Mouse (Mus musculus) CD4-positive helper T cell, adult 2 months (primary cell): ENCODE measurements around the gene Thy1.
A peak's percentile ranks its signal among the peaks of the same experiment; 100 is the strongest.

ENCODE experiments used
- DNase-seq: peaks from one replicate; pipeline ENCODE4 v3.0.0-alpha.2; 2012; ENCODE audit warnings: low read depth, missing footprints, low spot score

Gene Thy1

DNA sequence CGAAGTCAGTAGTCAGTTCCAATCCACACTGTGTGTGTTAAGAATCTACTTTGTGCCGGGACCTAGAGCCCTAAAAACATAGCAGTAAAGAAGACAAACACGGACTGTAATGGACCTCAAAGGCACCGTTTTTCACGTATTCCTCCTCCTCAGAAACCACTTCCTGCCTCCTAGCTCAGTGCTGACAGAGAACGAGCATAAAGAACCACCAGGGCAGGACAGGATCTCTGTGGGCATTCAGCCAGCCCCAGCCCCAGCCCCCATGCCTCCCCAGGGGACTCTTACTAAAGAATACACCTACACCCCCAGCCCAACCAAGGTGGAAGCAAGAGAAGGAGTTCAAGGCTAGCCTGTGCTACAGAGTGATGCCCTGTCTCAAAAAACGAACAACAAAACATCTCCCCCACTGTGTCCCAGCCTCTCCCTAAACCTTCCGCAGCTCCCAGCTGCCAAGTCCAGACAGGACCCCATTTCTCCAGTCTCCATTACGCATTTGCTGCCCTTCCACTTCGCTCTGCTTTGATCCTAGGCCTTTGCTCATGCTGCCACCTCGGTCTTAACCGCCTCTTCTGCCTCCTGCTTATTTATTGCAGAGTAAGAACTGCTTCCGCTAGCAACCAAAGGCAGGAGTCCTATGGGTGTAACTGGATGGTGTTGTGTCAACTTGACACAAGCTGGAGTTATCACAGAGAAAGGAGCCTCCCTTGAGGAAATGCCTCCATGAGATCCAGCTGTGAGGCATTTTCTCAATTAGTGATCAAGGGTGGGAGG is 9.0 kb upstream of the Thy1 start:
- DNase-seq = peak; percentile 87

DNA sequence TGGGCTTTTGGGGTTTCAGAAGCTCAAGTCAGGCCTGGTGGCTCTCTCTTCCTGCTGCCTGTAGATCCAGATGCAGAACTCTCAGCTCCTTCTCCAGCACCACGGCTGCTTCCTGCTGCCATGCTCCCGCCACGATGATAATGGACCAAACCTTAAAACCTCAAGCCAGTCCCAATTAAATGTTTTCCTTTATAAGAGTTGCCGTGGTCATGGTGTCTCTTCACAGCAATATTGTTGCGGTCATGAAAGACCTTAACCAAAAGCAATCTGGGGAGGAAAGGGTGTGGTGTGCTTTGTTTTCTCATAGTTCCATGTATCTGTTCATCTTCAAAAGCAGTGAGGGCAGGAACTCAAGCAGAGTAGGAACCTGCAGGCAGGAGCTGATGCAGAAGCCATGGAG is 6.1 kb upstream of the Thy1 start:
- DNase-seq = peak; percentile 69

DNA sequence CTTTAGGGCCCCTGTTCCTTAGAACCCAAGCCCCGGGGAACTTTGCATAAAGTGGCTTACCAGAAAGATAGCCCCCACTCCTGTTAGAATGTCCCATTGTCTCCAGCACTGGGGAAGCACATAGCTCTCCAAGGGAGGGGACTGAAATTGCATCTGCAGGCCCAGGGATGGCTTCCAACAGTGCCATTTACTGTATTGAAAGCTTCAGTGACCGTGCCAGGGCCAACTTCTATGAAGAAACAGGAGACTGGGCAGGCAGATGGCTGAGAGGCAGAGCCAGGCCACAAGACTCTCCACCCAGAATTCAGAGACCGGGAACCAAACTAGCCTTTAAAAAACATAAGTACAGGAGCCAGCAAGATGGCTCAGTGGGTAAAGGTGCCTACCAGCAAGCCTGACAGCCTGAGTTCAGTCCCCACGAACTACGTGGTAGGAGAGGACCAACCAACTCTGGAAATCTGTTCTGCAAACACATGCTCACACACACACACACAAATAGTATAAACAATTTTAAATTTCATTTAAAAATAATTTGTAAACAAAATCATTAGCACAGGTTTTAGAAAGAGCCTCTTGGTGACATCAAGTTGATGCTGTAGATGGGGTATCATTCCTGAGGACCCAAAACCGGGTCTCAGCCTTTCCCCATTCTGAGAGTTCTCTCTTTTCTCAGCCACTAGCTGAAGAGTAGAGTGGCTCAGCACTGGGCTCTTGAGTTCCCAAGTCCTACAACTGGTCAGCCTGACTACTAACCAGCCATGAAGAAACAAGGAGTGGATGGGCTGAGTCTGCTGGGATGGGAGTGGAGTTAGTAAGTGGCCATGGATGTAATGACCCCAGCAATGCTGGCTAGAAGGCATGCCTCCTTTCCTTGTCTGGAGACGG is 1.4 kb upstream of the Thy1 start:
- DNase-seq = no peak

DNA sequence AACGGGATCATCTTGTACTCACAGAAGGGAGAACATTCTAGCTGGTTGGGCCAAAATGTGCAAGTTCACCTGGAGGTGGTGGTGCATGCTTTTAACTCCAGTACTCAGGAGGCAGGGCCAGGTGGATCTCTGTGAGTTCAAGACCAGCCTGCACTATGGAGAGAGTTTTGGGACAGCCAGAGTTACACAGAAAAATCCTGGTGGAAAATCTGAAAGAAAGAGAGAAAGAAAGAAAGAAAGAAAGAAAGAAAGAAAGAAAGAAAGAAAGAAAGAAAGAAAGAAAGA is 846 bp upstream of the Thy1 start:
- no peak for DNase-seq

DNA sequence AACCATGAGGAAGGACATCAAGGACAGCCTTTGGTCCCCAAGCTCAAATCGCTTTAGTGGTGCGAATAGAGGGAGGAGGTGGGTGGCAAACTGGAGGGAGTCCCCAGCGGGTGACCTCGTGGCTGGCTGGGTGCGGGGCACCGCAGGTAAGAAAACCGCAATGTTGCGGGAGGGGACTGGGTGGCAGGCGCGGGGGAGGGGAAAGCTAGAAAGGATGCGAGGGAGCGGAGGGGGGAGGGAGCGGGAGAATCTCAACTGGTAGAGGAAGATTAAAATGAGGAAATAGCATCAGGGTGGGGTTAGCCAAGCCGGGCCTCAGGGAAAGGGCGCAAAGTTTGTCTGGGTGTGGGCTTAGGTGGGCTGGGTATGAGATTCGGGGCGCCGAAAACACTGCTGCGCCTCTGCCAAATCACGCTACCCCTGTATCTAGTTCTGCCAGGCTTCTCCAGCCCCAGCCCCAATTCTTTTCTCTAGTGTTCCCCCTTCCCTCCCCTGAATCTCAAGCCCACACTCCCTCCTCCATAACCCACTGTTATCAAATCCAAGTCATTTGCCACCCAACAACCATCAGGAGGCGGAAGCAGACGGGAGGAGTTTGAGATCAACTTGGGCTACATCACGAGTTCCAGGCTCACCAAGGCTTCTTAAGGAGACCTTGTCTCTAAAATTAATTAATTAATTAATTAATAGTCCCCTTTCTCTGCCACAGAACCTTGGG is 683 bp downstream of the Thy1 start:
- DNase-seq = peak; percentile 65

DNA sequence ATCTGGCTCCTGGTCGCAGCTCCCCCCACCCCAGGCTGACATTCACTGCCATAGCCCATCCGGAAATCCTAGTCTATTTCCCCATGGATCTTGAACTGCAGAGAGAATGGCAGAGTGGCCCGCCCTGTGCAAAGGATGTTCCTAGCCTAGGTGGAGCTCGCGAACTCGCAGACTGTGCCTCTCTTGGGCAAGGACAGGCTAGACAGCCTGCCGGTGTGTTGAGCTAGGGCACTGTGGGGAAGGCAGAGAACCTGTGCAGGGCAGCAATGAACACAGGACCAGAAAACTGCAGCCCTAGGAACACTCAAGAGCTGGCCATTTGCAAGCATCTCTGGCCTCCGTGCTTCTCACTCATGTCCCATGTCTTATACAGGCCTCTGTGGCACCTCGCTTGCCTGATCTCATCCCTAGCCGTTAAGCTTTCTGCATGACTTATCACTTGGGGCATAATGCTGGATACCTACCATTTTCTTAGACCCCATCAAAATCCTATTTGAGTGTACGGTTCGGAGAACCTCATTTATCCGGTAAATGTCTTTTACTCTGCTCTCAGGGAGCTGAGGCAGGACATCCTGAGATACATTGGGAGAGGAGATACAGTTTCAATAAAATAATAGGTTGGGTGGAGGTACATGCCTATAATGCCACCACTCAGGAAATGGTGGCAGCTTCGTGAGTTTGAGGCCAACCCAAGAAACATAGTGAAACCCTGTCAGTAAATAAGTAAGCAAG is 1.4 kb downstream of the Thy1 start:
- peak; percentile 59 for DNase-seq

DNA sequence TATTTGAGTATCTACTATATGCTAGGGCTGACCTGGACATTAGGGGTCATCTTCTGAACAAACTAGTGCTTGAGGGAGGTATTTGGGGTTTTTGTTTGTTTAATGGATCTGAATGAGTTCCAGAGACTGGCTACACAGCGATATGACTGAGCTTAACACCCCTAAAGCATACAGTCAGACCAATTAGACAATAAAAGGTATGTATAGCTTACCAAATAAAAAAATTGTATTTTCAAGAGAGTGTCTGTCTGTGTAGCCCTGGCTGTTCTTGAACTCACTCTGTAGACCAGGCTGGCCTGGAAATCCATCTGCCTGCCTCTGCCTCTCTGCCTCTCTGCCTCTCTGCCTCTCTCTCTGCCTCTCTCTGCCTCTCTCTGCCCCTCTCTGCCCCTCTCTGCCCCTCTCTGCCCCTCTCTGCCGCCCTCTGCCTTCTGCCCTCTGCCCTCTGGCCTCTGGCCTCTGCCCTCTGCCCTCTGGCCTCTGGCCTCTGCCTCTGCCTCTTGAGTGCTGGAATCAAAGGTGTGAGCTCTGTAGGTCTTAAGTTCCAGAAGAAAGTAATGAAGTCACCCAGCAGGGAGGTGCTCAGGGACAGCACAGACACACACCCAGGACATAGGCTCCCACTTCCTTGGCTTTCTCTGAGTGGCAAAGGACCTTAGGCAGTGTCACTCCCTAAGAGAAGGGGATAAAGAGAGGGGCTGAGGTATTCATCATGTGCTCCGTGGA is 2.1 kb downstream of the Thy1 start:
- DNase-seq = no peak

DNA sequence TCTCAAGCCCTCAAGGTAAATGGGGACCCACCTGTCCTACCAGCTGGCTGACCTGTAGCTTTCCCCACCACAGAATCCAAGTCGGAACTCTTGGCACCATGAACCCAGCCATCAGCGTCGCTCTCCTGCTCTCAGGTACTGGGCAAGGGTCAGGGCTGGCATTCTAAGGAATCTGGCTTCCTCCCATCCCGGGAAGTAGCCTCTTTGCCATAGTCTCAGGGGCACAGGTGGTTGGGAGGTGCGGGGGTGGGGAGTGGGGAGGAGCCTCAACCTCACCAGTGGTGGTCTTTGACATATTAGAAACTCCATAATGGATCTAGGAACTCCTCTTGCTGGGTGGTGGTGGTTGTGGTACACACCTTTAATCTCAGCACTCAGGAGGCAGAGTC is 2.7 kb downstream of the Thy1 start:
- DNase-seq = no peak

DNA sequence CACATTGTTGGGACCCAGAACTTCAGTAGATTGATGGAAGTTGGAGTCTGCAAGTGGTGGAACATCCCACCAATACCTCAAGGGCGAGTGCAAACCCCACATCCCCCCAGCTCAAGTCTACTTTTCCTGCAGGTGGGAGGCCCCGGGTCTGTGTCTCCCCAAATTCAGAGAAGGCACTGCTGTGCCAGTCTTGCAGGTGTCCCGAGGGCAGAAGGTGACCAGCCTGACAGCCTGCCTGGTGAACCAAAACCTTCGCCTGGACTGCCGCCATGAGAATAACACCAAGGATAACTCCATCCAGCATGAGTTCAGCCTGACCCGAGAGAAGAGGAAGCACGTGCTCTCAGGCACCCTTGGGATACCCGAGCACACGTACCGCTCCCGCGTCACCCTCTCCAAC is 3.2 kb downstream of the Thy1 start:
- no peak for DNase-seq

DNA sequence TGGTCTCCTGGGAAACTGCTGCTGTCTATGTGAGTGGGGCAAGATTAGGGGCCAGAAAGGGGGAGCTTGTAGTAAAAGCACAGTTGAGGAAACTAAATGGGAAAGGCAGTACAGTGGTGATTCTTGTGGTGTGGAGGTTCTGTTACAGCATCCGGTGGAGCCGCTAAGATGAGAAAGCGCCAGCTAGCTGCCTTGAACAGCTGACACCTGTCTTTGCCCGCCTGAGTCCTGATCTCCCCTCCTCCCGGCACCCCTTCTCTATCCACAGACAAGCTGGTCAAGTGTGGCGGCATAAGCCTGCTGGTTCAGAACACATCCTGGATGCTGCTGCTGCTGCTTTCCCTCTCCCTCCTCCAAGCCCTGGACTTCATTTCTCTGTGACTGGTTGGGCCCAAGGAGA is 3.9 kb downstream of the Thy1 start:
- peak; percentile 72 for DNase-seq

DNA sequence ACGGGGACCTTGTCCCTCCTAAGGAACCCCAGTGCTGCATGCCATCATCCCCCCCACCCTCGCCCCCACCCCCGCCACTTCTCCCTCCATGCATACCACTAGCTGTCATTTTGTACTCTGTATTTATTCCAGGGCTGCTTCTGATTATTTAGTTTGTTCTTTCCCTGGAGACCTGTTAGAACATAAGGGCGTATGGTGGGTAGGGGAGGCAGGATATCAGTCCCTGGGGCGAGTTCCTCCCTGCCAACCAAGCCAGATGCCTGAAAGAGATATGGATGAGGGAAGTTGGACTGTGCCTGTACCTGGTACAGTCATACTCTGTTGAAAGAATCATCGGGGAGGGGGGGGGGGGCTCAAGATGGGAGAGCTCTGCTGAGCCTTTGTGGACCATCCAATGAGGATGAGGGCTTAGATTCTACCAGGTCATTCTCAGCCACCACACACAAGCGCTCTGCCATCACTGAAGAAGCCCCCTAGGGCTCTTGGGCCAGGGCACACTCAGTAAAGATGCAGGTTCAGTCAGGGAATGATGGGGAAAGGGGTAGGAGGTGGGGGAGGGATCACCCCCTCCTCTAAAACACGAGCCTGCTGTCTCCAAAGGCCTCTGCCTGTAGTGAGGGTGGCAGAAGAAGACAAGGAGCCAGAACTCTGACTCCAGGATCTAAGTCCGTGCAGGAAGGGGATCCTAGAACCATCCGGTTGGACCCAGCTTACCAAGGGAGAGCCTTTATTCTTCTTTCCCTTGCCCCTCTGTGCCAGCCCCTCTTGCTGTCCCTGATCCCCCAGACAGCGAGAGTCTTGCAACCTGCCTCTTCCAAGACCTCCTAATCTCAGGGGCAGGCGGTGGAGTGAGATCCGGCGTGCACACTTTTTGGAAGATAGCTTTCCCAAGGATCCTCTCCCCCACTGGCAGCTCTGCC is 4.6 kb downstream of the Thy1 start:
- DNase-seq = no peak

DNA sequence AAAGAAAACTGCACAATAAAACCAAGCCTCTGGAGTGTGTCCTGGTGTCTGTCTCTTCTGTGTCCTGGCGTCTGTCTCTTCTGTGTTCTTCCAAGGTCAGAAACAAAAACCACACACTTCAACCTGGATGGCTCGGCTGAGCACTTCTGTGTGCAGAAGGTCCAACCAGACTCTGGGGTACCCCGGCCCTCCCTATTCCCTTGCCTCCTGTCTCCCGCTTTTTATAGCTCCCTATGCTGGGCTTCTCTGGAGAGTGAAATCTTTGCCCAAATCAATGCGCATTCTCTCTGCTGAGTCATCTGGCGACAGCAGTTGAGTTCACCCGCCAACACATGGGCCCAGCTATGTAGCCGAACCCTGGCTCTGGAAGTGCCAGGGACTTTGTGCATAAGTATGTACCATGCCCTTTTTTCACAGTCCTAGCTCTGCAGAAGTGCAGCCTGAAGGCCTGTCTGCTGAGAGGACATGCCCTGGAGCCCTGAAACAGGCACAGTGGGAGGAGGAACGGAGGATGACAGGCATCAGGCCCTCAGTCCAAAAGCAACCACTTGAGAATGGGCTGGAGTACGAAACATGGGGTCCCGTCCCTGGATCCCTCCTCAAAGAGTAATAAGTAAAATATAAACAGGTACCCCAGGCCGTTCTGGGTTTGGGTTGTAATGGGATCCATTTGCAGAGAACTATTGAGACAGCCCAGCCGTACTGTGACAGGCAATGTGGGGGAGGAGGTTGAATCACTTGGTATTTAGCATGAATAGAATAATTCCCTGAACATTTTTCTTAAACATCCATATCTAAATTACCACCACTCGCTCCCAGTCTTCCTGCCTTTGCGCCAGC is 5.6 kb downstream of the Thy1 start:
- DNase-seq = no peak

DNA sequence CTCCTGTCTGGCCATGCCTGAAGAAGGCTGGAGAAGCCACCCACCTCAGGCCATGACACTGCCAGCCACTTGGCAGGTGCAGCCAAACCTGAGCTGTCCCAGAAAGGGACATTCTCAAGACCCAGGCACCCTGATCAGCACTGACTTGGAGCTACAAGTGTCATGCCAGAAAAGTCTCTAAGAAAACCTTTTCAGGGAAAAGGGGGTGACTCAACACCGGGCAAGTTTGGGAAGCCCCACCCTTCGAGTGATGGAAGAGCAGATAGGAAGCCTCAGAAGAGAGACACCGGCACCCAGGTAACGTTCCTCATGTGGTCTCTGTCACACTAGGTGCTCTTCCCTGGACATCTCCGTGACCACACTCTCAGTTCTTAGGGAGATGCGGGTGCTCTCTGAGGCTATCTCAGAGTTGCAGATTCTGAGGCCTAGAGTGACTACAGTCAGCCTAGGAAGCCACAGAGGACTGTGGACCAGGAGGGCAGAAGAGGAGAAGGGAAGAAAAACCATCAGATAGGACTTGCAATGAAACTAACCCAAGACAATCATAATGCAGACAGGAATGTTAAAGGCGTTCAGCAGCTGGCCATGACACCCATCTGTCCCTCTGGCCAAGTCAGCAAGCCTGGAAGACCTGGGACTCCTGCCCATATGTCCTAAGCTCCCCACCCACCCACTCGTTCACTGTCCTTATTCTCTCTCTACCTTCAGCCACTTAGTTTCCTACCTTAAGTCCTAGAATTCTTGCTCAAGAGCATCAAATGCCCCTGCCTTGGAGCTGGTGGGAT is 6.4 kb downstream of the Thy1 start:
- DNase-seq = no peak

DNA sequence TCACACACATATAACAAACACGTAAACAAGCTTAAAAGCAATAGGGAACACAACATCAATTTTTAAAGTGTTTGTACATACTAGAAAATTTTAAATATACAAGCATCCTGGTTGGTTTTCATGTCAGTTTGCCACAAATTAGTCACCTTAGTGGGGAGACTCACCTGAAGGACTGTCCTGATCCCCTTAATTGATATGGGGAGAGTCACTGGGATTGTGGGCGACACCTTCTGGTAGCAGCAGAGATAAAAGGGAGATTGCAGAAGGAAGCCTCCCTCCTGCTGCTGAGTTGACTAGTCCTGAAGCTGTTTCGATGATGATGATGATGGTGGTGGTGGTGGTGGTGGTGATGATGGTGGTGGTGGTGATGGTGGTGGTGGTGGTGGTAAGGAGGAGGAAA is 9.7 kb downstream of the Thy1 start:
- DNase-seq = peak; percentile 61

DNA sequence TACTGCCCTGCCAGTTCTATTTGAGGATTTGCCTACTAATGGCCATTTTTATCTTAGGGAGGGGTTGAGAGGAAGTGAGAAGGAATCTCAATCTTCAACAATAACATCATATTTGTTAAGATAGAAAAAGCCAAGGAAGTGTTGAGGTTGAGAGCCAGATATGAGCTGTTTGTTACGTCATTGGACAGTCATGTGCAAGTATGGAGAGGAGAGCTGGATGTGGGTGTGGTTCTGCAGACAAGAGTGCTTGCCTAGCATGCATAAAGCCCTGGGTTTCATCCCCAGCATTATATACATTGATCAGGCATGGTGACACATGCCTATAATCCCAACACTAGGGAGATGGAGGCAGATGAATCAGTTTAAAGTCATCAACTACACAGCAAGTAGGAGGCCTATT is 10.8 kb downstream of the Thy1 start:
- DNase-seq = no peak

DNA sequence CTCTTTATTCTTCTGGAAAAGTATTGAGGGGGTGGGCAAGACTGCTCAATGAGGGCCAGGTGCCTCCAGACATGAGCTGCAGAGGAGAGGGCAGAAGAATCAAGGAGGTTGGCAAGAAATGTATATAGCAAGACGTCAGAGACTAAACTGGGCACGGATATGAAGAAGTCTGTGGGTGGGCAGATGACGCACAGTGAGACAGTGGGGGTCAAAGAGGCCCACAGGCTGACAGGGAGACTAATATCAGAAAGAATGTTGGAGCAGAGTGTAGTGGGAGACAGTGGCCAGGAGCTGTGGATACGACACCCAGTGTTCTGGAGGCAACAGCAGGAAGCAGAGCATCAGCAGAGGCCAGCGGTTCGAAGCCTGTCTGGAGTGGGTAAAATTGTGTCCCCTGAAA is 15.4 kb downstream of the Thy1 start:
- no peak for DNase-seq

DNA sequence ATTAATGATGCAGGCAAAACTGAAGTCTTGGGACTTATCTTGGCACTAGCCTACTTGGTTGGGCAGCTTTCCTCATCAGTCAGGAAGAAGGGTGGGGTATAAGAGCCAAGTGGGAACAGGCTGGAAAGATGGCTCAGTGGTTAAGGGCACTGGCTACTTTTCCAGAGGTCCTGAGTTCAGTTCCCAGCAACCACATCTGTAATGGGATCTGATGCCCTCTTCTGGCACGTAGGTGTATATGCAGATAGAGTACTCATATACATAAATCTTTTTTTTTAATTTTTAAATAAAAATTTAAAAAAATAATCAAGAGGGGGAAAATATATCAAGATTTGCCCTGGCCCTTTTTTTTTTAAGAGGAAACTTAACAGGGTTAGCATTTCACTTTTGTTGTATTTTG is 22.0 kb downstream of the Thy1 start:
- DNase-seq = no peak

DNA sequence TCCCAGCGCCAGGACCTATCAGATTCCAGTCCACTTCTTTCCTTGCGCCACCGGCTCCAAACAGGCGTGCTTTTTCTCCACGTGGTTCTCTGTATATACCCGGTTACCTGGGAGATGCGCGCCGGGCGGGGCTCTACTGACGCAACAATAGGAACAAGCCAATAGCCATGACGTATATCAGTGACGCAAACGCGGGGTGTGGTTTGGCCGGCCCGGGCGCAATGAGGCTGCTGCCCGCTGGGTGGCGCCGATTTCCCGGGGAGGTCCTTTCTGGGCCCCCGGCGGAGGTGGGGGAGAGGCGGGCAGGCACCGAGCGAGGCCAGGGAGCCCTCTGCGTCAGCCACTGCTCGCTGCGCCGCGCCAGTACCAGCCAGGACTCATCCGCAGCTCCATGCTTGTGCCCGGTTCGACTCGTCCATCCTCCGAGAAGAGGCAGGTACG is 23.6 kb downstream of the Thy1 start, which contains the start of gene Usp2:
Gene Usp2, plus strand, starts transcription at position 237 of the 441 bp plus-strand sequence.
- DNase-seq = peak; percentile 98
